Mouse (Mus musculus): ENCODE measurements around the gene Bcar3.

The Bcar3 gene

GRCm38 (mm10) chr3:122511721-122512619 is 218.0 kb downstream of the Bcar3 start:
- DNase-seq (ENCODE audit: low read depth, low spot score), result no peak

DNA sequence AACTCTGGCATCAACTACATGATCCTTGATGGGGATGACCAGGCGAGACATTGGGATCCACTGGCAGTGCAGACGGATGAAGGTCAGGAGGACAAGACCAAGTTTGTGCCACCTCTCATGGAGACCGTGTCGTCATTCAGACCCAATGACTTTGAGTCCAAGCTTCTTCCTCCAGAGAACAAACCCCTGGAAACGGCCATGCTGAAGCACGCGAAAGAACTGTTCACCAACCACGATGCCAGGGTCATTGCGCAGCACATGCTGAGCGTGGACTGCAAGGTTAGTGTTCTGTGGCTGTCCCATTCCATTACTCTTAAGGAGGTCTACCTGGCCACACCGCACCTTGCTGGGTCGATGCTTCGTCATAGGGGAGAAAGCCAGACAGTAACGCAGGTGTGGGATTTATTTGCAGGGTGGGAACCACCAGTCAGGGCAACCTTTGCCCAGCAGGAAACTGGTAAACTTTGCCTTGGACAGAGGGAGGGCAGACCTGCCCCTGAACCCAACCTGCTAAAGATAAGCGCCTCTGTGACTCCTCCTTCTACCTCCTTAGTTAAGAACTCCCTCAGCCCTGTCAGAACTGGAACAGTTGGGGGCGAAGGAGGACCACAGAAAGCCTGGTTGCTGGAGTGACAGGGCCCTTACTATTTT is 218.9 kb downstream of the Bcar3 start:
- no peak for DNase-seq (ENCODE audit: low read depth, low spot score)

DNA sequence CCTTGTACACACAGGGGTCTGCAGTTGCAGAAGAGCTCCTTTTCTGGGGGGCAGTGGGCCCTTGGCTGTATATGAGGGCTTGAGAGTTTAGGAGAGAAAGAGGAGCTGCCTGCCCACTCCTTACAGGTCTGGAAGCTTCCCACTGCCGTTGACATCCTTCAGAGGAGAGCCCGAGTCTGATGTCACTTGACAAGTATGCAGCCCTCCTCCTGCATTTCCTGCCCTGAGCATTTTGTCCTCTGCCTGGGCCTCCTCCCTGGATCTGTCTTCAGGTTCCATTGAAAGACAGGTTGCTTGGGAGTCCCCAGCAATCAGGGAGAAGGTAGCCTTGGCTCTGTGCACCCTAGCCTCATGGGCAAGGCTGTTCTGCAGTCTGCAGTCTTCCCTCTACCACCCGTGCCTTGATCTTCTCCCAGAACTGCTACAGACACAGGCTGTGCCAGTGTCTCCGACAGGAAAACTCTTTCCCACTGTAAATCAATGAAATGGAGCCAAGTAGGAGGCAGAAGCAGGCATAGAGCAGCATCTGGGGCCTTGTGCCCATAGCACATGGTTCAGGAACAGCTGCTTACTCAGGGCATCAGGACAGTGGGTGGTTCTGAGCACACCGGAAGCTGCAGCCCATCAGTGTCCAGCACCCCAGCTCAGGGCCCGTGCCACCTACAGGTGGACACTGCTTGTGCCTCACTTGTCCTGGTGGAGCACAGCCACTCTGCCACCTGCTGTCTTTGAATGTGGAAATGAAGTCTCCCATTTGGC is 221.8 kb downstream of the Bcar3 start:
- no peak for DNase-seq (ENCODE audit: low read depth, low spot score)

- DNase-seq (ENCODE audit: low read depth, low spot score), result no peak
Observed at GRCm38 (mm10) chr3:122516327-122516695, 222.4 kb downstream of the Bcar3 start.

GRCm38 (mm10) chr3:122517726-122518125 is 223.8 kb downstream of the Bcar3 start:
- DNase-seq (ENCODE audit: low read depth, low spot score), result no peak

DNA sequence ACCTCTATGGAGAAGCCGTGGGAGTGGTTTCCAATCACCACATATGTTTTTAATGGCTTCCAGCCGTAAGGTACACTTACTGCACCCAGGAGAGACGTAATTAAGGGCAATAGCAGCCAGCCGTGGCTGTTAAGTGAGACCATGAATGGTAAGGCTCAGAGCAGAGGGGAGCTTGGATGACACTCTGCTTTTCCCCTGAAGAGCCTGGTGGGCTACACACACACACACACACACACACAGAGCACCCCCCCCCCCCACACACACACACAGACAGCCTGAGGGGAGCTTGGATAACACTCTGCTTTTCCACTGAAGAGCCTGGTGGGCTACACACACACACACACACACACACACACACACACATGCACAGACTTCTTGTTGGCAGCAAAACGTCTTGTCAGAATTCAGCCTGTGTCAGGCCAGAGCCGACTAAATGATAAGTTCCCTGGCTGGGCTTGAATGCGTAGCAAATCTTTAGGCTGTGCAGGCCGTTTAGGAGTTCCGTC is 224.3 kb downstream of the Bcar3 start:
- DNase-seq (ENCODE audit: low read depth, low spot score), result peak; percentile 88

GRCm38 (mm10) chr3:122519082-122519481 is 225.1 kb downstream of the Bcar3 start:
- DNase-seq (ENCODE audit: low read depth, low spot score), result no peak

- no peak for DNase-seq (ENCODE audit: low read depth, low spot score)
Observed at GRCm38 (mm10) chr3:122520365-122520764, 226.4 kb downstream of the Bcar3 start.

DNA sequence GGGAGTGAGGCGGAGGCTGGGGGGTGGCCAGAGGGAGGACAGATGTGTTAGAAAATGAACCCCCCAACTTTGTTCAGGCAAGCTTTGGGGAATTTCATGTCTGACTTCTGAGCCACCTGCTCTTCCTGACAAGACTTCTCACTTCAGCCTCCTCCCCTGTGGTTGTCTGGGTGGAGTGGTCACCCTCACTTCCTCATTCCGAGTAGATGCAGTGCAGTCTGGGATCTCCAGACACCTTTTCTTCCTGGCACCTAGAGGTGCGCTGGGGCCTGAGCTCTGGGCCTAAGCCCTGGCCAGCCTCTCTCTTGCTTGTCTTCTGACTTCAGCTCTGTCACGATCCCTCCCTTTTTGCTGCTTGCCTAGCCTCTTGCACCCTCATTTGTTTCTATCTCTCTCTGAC is 226.9 kb downstream of the Bcar3 start:
- DNase-seq (ENCODE audit: low read depth, low spot score), result no peak

- DNase-seq (ENCODE audit: low read depth, low spot score), result no peak
Observed at GRCm38 (mm10) chr3:122521294-122521693, 227.4 kb downstream of the Bcar3 start.

GRCm38 (mm10) chr3:122528477-122528876 is 234.5 kb downstream of the Bcar3 start:
- no peak for DNase-seq (ENCODE audit: low read depth, low spot score)

DNA sequence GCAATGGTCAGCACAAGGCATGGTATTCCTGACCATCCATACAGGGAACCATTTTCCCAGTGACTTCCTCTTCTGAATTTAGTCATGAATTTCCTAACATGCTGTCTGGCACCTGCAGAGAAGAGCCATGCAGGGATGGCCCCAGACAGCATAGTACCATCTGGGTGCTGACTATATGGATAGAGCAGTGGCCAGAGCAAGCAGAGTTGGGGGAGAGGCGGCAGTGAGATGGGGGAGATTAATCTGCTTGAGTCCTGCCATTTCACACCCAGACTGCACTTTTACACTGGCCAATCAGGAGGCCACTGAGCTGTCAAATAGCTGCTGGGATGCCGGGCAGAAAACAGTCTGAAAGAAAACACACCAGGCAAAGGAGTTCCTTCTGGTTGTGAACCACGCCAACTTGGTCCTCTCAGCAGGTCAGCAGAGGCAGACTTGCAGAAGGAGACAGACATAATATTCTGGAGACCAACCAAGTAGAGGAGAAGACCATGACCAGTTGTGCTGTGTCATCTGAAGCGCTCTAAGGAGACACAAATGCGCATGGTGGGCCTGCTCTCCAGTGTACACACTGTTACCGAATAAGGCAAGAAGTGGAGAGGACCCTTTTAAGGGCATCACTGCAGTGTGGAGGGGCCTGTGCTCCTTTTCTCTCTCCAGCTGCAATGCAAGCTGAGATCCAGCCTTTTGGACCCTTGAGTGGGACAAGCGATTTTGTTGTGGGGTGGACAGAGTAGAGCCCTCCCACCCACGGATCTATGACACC is 242.2 kb downstream of the Bcar3 start:
- DNase-seq (ENCODE audit: low read depth, low spot score), result no peak

DNA sequence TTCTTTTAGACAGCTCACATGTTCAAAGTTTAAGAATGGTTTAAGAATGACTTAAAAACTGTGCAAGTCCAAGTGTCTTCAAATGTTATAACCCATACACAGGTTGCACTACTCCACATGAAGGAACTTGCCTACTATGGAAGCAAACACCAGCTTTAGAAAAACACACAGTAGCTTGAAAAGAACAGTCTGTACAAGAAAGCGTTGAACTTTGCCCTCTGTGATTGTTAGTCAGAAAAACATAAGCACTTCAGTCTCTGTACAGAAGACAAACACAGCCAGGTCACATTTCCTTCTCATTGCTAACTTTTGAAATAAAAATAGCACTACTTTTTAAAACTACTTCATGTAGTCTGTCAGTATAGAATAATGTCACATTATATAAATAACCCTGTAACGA is 244.9 kb downstream of the Bcar3 start:
- no peak for DNase-seq (ENCODE audit: low read depth, low spot score)

GRCm38 (mm10) chr3:122539961-122540690 is 246.2 kb downstream of the Bcar3 start:
- DNase-seq (ENCODE audit: low read depth, low spot score), result no peak

- no peak for DNase-seq (ENCODE audit: low read depth, low spot score)
Observed at GRCm38 (mm10) chr3:122540918-122541317, 247.0 kb downstream of the Bcar3 start.

DNA sequence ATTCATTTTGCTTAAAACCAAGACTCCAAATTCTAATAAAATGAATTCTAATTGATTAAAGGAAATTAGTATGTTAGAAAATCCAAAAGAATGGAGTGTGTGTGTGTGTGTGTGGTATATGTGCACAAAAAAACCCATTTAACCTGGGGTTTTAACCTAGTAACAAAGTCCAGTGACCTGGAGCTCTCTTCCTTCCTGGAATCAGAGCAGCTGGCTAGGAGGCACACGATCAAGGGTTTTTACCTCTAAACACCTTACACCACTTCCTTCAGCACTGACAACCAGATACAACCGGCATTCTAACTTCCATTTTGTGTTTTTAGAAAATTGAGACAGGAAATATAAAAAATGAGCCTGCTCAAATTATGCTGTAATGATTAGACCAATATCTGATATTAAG is 251.4 kb downstream of the Bcar3 start:
- no peak for DNase-seq (ENCODE audit: low read depth, low spot score)

DNA sequence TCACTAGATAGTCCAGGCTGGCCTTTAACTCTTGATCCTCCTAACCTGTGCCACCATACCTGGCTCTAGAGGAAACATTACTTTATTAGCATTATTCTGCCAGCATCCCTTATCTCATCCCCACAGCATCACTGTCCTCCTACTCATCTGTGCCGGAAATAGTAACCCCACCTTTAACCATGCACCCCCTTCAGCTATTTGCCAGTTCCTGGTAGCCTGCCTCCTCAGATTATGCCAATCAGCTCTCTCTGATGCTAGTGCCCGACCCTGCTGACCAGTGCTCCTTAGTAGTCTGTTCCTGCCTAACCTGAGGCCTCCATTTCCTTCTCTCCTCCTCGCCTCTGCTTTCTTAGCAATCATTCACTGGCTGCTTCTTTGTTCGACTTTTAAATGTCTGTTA is 253.5 kb downstream of the Bcar3 start:
- DNase-seq (ENCODE audit: low read depth, low spot score), result no peak

- no peak for DNase-seq (ENCODE audit: low read depth, low spot score)
Observed at GRCm38 (mm10) chr3:122551174-122551573, 257.2 kb downstream of the Bcar3 start.

DNA sequence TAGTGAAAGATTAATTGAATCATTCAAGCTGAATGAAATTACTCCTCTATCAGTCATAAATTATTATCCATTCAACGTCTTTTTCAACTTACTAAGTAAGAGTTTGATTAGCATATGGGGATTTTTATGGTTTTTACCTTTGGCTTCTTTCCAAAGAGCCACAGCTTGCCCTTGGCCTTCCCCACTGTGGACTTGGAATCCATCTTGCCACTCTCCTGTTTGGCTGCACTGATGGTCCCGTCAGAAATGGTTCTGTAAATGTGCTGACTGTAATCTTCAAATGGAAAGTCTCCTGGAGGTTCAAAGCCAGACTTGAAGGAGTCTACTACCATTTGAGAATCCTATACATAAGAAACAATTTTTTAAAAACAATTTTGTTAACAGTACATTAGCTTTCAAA is 263.8 kb downstream of the Bcar3 start:
- DNase-seq (ENCODE audit: low read depth, low spot score), result no peak

DNA sequence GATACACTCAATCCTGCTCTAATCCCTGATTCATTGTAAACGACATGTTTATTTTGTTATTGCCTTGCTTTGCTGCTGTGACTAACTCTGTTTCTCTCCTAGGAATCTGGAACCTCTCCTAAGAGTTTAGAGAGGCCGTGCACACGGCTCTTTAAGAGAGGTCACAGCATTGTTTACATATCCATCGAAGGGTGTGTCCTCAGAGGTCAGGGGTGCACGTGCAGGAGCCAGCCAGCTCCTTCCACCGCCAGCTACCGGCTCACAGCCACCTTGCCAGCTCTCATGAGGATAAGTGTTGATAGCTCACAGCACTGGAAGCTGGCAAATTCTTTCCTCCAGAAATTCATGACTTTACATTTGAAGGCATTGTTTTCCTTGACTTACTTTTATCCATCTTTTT is 271.3 kb downstream of the Bcar3 start:
- no peak for DNase-seq (ENCODE audit: low read depth, low spot score)

GRCm38 (mm10) chr3:122566112-122566511 is 272.2 kb downstream of the Bcar3 start:
- DNase-seq (ENCODE audit: low read depth, low spot score), result no peak
